Mouse (Mus musculus): Measurements from ENCODE around the gene Ighmbp2.

- no peak for TF ChIP-seq EP300 (IDR thresholded peaks at IDR 0.05; ENCODE audit: low read length)
- no peak for TF ChIP-seq PAX5 (IDR thresholded peaks at IDR 0.05; ENCODE audit: low read length)
- TF ChIP-seq NELFE (IDR thresholded peaks at IDR 0.05; ENCODE audit: low read depth, low read length), result no peak
- TF ChIP-seq CTCF (conservative IDR thresholded peaks at IDR 0.05 in 1 of 2, IDR thresholded peaks at IDR 0.05 in 1 of 2; ENCODE audit: low read depth in 2 of 2, low read length in 2 of 2), result no peak
- TF ChIP-seq TCF12 (IDR thresholded peaks at IDR 0.05; ENCODE audit: low read depth, low read length), result no peak
- no peak for TF ChIP-seq MAX (IDR thresholded peaks at IDR 0.05; ENCODE audit: low read length)
- TF ChIP-seq CHD2 (IDR thresholded peaks at IDR 0.05; ENCODE audit: low read length), result no peak
- TF ChIP-seq MXI1 (IDR thresholded peaks at IDR 0.05; ENCODE audit: low read depth, low read length), result no peak
These were observed 12.4 kb upstream of the Ighmbp2 start for GRCm38 (mm10) chr19:3295245-3295644.

All from CH12.LX (cell line).